Mouse (Mus musculus): Measurements from ENCODE around the gene Tes. TPM values are rescaled to one million over a fixed set of nuclear protein-coding genes. Genes with fewer than 3 reads are reported as not detected.
A peak's percentile ranks its signal among the peaks of the same experiment; 100 is the strongest.

Gene Tes
- polyA plus RNA-seq, 1 experiment = 11.7 TPM

GRCm38 (mm10) chr6:17066211-17066940 lies 1.4 kb downstream of the Tes start:
- Histone ChIP-seq H3K4me3 (replicated peaks; ENCODE audit: control insufficient read depth, low read depth, low read length) (peak overlapping the region; percentile 77), H3K27ac (ENCODE audit: control insufficient read depth, insufficient read depth, low read depth, low read length, poor library complexity) (peak overlapping the region; percentile 71; the same call in 1 of the 2 replicates), H3K4me1 (ENCODE audit: control insufficient read depth, insufficient read depth, low read length) (no peaks in the 10 kb centered on the region; the same call in 1 of the 2 replicates)
- 16% methylated on average over 11 of the region's 11 CpGs for WGBS
- TF ChIP-seq POLR2A (IDR thresholded peaks at IDR 0.05; ENCODE audit: borderline replicate concordance, control insufficient read depth, low read depth, low read length) (no peak), CTCF (IDR thresholded peaks at IDR 0.05; ENCODE audit: control insufficient read depth, insufficient read depth, low read length) (no peak)

DNA sequence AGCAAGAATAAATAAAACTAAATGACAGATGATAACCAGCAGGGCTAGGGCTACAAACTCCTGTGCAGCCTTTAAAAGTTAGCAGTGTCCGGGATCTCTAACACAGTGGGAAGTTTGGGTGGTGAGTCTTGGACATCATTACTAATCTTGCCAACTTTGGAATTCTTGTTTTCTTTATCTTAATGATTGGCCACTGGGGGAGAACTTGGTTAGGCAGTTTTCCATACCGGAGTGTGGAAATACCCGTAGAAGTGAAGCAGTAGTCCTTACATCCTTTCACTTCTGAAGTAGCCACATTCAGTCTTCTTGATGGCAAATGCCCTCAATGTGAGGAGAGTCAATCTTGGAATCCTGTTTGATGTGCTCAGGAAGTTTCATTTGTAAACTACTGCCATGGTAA lies 7.0 kb downstream of the Tes start:
- no peak overlapping the region for H3K27ac ChIP-seq (ENCODE audit: control insufficient read depth, insufficient read depth, low read depth, low read length, poor library complexity)
- H3K4me1 ChIP-seq (ENCODE audit: control insufficient read depth, insufficient read depth, low read length) = no peaks in the 10 kb centered on the region
- no peak overlapping the region for H3K4me3 ChIP-seq (replicated peaks; ENCODE audit: control insufficient read depth, low read depth, low read length)
- WGBS = 81% methylated on average over 3 of the region's 3 CpGs
- TF ChIP-seq POLR2A (IDR thresholded peaks at IDR 0.05; ENCODE audit: borderline replicate concordance, control insufficient read depth, low read depth, low read length) (no peak), CTCF (IDR thresholded peaks at IDR 0.05; ENCODE audit: control insufficient read depth, insufficient read depth, low read length) (no peak)

DNA sequence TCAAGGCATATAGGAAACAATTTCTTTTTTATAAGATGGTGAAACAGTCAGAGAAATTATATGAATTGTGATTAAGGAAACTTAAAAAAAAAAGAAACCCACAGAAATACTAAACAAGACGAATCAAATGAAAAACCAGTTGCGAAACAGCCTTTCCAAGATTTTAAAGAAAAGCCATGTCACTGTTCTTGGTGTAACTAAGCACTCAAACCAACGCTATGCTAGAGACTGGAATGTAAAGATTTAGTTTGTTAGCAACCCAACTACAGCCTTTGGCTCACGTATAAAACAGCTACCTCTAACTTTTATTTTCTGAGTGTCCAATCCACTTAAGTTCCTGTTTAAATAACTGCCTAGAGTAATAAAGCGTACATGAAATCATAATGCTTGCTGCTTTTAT lies 7.4 kb downstream of the Tes start:
- no peak overlapping the region for H3K27ac ChIP-seq (ENCODE audit: control insufficient read depth, insufficient read depth, low read depth, low read length, poor library complexity)

GRCm38 (mm10) chr6:17072763-17073484 lies 8.0 kb downstream of the Tes start:
- TF ChIP-seq POLR2A (IDR thresholded peaks at IDR 0.05; ENCODE audit: borderline replicate concordance, control insufficient read depth, low read depth, low read length) (no peak), CTCF (IDR thresholded peaks at IDR 0.05; ENCODE audit: control insufficient read depth, insufficient read depth, low read length) (no peak)
- H3K4me1 ChIP-seq (ENCODE audit: control insufficient read depth, insufficient read depth, low read length) = no peaks in the 10 kb centered on the region
- WGBS = 86% methylated on average over 7 of the region's 7 CpGs
- H3K27ac ChIP-seq (ENCODE audit: control insufficient read depth, insufficient read depth, low read depth, low read length, poor library complexity) = no peak overlapping the region
- H3K4me3 ChIP-seq (replicated peaks; ENCODE audit: control insufficient read depth, low read depth, low read length) = no peak overlapping the region

More for the DNA sequence above, 7.4 kb downstream of the Tes start:
- H3K4me1 ChIP-seq (ENCODE audit: control insufficient read depth, insufficient read depth, low read length) = no peaks in the 10 kb centered on the region
- no peak for TF ChIP-seq CTCF (IDR thresholded peaks at IDR 0.05; ENCODE audit: control insufficient read depth, insufficient read depth, low read length)
- TF ChIP-seq POLR2A (IDR thresholded peaks at IDR 0.05; ENCODE audit: borderline replicate concordance, control insufficient read depth, low read depth, low read length) = no peak
- WGBS = 59% methylated on average over 5 of the region's 5 CpGs
- no peak overlapping the region for H3K4me3 ChIP-seq (replicated peaks; ENCODE audit: control insufficient read depth, low read depth, low read length)

DNA sequence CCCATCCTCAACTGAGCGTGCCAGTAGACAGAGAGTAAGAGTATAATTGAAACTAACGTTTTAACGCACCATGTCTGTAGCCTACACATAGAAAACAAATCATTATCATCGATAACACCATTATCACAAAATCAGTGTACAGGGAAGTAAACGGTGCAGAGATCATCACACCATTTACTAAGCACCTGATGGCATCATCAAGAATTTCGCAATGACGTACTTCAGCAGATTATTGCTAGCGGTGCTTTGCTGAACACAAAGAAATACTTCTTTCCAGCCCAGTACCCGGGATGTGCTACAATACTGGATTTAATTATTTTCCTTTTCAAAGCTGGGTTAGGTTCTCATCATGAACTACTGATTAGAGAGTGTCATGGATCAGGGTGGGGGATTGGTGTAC lies 12.3 kb downstream of the Tes start:
- no peak overlapping the region for H3K27ac ChIP-seq (ENCODE audit: control insufficient read depth, insufficient read depth, low read depth, low read length, poor library complexity)
- H3K4me1 ChIP-seq (ENCODE audit: control insufficient read depth, insufficient read depth, low read length) = no peaks in the 10 kb centered on the region
- TF ChIP-seq CTCF (IDR thresholded peaks at IDR 0.05; ENCODE audit: control insufficient read depth, insufficient read depth, low read length) (no peak), POLR2A (IDR thresholded peaks at IDR 0.05; ENCODE audit: borderline replicate concordance, control insufficient read depth, low read depth, low read length) (no peak)
- WGBS = 75% methylated on average over 9 of the region's 9 CpGs
- no peak overlapping the region for H3K4me3 ChIP-seq (replicated peaks; ENCODE audit: control insufficient read depth, low read depth, low read length)

GRCm38 (mm10) chr6:17077720-17078119 lies 12.8 kb downstream of the Tes start:
- no peak for TF ChIP-seq CTCF (IDR thresholded peaks at IDR 0.05; ENCODE audit: control insufficient read depth, insufficient read depth, low read length)
- TF ChIP-seq POLR2A (IDR thresholded peaks at IDR 0.05; ENCODE audit: borderline replicate concordance, control insufficient read depth, low read depth, low read length) = no peak
- WGBS = 75% methylated on average over 3 of the region's 3 CpGs
- no peaks in the 10 kb centered on the region for H3K4me1 ChIP-seq (ENCODE audit: control insufficient read depth, insufficient read depth, low read length)

DNA sequence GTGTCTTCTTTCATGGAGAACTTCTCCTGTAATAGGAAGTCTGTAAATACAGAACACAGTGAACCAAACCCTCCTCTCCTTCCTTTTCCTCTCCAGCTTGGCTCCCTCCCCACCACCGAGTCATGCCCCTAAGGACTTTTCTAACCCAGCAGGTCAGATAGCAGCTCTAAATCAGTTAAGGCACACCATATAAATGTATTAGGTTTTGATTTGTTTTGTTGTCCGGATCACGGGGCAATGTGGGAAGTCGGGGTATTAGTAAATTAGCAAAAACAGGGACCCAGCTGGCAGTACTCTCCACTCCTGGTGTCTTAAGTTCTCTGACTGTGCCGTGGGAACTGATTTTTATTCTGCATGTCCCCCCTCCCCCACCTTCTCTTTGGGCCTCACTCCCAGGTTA lies 14.4 kb downstream of the Tes start:
- no peak for TF ChIP-seq POLR2A (IDR thresholded peaks at IDR 0.05; ENCODE audit: borderline replicate concordance, control insufficient read depth, low read depth, low read length)
- no peak for TF ChIP-seq CTCF (IDR thresholded peaks at IDR 0.05; ENCODE audit: control insufficient read depth, insufficient read depth, low read length)
- Histone ChIP-seq H3K4me1 (ENCODE audit: control insufficient read depth, insufficient read depth, low read length) (no peaks in the 10 kb centered on the region), H3K27ac (ENCODE audit: control insufficient read depth, insufficient read depth, low read depth, low read length, poor library complexity) (no peak overlapping the region), H3K4me3 (replicated peaks; ENCODE audit: control insufficient read depth, low read depth, low read length) (no peak overlapping the region)
- 56% methylated on average over 5 of the region's 5 CpGs for WGBS

More at GRCm38 (mm10) chr6:17077720-17078119, 12.8 kb downstream of the Tes start:
- H3K4me3 ChIP-seq (replicated peaks; ENCODE audit: control insufficient read depth, low read depth, low read length) = no peak overlapping the region
- H3K27ac ChIP-seq (ENCODE audit: control insufficient read depth, insufficient read depth, low read depth, low read length, poor library complexity) = no peak overlapping the region

DNA sequence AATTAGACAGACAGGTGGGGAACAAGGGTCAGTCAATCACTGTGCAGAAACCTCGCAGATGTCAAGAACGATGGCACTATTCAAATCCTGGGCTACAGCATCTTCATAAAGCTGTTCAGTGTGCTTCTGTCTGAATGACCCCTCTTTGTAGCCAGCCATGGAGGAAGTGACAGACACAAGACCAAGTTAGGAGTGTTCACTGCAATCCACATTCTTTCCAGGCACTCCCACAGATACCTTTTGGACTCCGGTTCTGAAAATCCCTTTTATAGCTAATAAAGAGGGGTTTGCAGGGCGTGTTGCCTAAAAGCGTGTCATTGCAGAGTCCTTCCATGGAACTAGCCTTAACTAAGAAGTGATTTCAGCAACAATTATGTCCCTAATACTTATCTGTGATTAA lies 14.9 kb downstream of the Tes start:
- Histone ChIP-seq H3K4me1 (ENCODE audit: control insufficient read depth, insufficient read depth, low read length) (no peaks in the 10 kb centered on the region), H3K27ac (ENCODE audit: control insufficient read depth, insufficient read depth, low read depth, low read length, poor library complexity) (no peak overlapping the region), H3K4me3 (replicated peaks; ENCODE audit: control insufficient read depth, low read depth, low read length) (no peak overlapping the region)
- TF ChIP-seq POLR2A (IDR thresholded peaks at IDR 0.05; ENCODE audit: borderline replicate concordance, control insufficient read depth, low read depth, low read length) = no peak
- TF ChIP-seq CTCF (IDR thresholded peaks at IDR 0.05; ENCODE audit: control insufficient read depth, insufficient read depth, low read length) = no peak
- WGBS = 76% methylated on average over 5 of the region's 5 CpGs

All from bone marrow, adult 2 months (tissue).